Mouse (Mus musculus): ENCODE results near the gene 4931422A03Rik. TPM values are rescaled to one million over a fixed set of nuclear protein-coding genes. Genes with fewer than 3 reads are reported as not detected.
A peak's percentile ranks its signal among the peaks of the same experiment; 100 is the strongest.
"Not testable (repeated sequence)": the region's sequence is repeated elsewhere in the genome, so short reads cannot be mapped to it uniquely, and the experiment has no call there.

Gene 4931422A03Rik
- not detected for total RNA-seq (2021)

DNA sequence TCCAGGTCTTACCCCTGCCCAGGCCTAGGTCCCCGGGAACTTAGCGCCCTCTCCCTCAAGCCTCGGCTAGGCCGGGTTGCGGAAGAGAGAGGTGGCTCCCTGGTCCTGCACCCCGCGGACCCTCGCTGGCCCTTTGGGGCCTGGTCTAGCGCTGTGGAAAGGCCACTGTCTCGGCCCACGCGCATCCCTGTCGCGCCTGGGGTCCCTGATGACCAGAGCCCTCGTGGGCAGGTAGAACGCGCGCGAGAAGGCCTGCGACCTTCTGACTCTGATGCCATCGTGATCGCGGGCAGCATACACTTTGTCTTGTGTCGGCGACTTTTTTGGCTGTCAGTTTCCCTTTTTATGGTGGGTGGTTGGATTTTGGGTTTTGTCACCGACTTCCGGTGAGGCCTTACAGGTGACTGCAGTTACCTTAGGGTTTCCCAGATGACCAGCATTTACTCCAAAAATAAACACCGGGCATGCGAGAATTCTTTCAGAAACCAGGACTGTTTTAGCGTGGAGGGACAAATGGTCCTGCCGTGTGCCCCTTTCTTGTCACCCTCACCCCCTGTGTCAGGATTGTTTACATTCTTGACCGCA is at the start of gene 4931422A03Rik:
TSS of gene 4931422A03Rik (minus strand) at position 223 of the 585 bp plus-strand sequence.
- DNase-seq, result no peak
- intact Hi-C loops (cut with DNase I), result loop anchor here (10.0 kb wide), 1 partner anchor 467 kb away; the partner anchor contains the start of gene Hipk3

DNA sequence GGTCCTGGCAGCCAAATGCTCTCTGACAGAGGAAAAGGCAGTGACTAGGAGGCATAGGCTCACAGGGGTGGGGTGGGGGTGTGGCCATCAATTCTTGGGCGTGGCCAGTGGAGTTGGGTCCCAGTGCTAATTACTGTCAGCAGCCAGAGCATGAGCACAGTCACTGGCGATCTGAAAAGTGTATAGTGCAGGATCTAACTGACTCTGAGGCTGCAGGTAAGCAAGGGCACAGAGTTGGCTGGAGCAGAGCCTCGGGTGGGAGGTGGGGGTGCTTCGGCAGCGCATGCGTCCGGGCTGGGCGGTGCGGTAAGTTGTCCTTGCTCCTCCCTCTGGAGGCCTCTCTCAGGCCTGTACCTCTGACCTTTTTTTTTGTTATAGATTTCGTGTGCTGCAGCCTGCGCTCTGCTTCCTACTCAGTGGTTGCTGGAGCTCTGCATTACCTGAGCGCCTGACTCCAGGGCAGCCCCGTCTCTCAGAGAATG is 41.6 kb upstream of the 4931422A03Rik start, which contains the start of gene Cd59b:
TSS of gene Cd59b (plus strand) at position 146 of the 482 bp plus-strand sequence.
- DNase-seq, result peak; percentile 28 to 44
- intact Hi-C loops (cut with DNase I), result no loop called here

DNA sequence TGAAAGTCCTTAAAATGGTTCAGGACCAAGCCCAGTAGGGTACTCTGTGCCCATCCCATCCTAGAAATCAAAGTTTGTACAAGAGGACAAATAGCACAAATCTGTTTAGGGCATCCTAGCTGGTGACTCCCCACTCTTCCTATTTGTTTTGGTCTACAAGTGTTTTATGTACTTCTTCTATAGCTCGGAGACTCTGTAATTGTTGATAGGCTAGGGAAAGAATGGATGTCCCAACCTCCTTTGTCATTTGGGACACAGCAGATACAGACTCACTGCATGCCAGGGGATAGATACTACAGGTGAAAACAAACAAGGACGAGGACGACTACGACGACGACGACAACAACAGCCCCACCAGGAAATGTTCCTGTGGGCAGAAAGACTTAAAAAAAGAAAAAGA is 40.3 kb upstream of the 4931422A03Rik start, which contains the start of gene Gm10799:
TSS of gene Gm10799 (minus strand) at position 101 of the 400 bp plus-strand sequence.
- intact Hi-C loops (cut with DNase I), result loop anchor here (1.0 kb wide), 1 partner anchor 27 kb away; the partner anchor contains the start of gene Cd59a

DNA sequence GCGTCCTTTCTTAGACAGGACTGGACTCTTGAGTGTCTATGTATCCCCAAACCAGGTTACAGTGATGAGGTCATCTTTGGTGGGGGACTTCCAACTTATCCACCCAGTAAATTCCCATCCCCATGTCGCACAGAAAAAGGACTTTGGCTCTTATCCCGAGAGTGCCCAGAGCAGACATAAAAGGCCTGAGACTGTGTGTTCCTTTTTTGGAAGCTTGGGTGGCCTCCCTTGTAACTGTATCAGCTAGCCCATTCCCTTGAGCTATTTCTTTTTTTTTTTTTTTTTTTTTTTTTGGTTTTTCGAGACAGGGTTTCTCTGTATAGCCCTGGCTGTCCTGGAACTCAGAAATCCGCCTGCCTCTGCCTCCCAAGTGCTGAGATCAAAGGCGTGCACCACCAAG is 37.4 kb upstream of the 4931422A03Rik start, which contains the start of gene Gm10912:
TSS of gene Gm10912 (plus strand) at position 301 of the 400 bp plus-strand sequence.
- DNase-seq; intact Hi-C loops (cut with DNase I): not testable (repeated sequence)

More for the DNA sequence above, 40.3 kb upstream of the 4931422A03Rik start, which contains the start of gene Gm10799:
- DNase-seq, result not testable (repeated sequence)

DNA sequence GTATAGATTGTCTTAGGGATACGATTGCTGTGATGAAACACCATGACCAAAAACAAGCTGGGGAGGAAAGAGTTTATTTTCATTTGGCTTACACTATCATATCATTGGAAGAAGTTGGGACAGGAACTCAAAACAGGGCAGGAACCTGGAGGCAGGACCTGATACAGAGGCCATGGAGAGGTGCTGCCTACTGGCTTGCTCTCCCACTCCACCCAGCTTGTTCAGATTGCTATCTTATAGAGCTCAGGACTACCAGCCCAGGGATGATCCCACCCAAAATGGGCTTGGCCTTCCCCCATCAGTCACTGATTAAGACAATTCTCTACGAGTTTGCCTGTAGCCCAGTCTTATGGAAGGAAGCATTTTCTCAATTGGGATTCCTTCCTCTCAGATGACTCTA is 36.0 kb upstream of the 4931422A03Rik start:
- intact Hi-C loops (cut with DNase I), result no loop called here
- no peak for DNase-seq

DNA sequence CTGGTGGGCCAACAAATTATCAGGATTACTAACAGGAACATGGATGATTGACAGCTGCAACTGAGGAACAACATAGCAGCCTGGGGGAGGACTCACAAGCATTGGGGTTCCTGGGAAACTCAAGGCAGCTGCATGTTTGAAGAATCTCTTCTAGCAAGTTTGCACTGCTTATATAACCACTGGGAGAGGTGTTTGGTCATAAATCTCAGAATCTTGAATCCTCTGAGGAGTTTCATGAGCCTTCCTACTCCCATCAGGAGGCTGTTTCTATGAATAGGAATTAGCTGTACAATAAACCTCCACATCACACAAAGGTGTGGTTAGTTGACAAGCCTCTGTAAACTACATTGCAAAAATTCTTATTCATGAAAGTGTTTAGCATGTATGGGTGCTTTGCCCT is 34.5 kb upstream of the 4931422A03Rik start:
- no peak for DNase-seq
- intact Hi-C loops (cut with DNase I), result no loop called here

DNA sequence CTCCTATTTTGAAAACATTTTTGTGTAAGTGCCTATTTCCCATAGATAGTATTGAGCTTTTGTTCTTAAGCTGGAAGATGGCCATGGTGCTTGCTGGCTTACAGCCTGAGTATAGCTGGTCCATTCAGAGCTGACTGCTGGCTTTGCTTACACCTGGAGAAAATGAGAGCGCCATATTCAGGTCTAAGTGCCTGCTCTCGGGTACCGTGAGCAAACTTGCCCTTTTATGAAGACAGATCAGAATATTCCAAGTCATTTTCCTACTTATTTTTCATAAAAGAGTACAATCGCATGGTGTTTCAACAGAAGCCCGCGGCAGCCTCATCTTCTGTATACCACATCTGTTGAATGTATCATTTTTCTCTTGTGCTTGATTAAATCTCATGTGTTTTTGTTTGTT is 32.8 kb upstream of the 4931422A03Rik start:
- DNase-seq, result no peak
- intact Hi-C loops (cut with DNase I), result no loop called here

DNA sequence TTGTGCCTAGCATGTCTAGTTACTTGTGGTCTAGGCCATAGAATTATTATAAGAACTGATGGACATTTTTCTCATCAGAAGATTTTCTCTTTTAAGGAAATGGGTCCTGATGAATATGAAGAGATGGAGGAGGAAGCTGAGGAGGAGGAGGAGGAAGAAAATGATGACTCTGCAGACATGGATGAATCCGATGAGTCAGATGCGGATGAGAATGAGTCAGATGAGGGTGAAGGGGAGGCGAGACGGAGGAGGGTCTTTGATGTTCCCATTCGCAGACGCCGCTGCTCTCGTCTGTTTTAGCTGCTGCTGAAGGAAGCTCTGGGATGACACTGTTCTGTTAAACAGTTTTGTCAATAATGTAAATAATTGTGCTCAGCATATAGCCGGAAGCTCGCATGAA is 31.6 kb upstream of the 4931422A03Rik start:
- no peak for DNase-seq
- intact Hi-C loops (cut with DNase I), result no loop called here

DNA sequence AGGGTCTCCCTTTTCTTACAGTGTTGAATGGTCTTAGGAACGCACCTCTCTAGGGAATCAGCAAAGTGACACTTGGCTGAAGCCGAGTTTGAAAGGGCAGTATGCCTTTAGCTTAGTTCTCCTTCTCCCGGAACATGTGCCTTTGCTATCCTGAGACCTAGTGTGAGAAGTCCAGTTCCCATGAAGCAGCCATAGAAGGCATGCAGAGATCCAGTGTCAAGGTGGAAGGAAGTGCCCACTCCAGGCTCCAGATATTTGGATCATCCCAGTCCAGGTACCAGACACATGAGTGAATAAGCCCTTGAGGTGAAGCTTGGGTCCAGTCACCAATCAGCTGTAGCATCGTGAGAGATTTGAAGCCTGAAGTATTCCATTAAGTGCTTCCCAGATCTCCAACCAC is 30.8 kb upstream of the 4931422A03Rik start:
- intact Hi-C loops (cut with DNase I), result no loop called here
- DNase-seq, result no peak

DNA sequence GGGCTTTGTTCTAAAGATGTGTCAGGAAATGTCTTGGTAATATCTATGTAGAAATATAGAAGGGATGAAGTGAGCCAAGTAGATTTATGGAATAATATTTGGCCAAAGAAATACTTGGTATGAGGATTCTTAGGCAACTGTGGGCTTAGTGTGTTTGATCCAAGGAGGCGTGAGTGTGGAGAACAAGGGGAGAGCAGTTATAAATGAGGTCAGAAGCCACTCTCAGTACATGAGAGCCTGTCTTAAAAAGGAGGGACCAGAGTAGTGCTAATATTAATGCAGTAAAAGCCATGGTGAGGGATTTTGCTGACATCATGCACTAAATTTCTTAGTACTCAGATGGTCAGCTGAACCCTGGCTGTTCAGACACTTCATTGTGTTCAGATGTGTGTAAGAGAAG is 30.2 kb upstream of the 4931422A03Rik start:
- intact Hi-C loops (cut with DNase I), result no loop called here
- no peak for DNase-seq

DNA sequence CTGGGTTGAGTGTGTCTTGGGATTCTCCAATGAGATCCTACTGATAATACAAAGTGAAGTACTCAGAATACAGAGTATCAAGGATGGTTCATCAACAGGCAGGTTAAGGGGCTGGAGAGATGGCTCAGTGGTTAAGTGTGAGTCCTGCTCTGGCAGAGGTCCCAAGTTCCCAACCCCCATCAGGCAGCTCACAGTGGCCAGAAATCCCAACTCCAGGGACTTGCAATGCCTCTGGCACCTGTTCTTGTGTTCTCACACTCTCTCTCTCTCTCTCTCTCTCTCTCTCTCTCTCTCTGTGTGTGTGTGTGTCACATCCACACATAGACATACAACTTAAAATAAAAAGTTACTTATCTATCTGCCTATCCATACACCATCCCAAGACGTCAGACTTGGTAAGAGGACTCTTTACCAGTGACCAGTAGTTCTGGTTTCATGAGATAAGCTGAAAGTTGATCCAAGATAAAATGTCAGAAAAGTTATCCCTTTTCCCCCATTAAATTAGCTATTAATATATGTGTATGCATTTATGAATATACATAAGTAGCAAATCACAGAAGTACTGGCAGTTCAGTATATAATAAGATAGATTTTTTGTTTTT is 16.4 kb upstream of the 4931422A03Rik start:
- no peak for DNase-seq
- intact Hi-C loops (cut with DNase I), result loop anchor here (5.0 kb wide), 2 partner anchors 78 to 388 kb away; partner anchors contain the start of gene A930018P22Rik

DNA sequence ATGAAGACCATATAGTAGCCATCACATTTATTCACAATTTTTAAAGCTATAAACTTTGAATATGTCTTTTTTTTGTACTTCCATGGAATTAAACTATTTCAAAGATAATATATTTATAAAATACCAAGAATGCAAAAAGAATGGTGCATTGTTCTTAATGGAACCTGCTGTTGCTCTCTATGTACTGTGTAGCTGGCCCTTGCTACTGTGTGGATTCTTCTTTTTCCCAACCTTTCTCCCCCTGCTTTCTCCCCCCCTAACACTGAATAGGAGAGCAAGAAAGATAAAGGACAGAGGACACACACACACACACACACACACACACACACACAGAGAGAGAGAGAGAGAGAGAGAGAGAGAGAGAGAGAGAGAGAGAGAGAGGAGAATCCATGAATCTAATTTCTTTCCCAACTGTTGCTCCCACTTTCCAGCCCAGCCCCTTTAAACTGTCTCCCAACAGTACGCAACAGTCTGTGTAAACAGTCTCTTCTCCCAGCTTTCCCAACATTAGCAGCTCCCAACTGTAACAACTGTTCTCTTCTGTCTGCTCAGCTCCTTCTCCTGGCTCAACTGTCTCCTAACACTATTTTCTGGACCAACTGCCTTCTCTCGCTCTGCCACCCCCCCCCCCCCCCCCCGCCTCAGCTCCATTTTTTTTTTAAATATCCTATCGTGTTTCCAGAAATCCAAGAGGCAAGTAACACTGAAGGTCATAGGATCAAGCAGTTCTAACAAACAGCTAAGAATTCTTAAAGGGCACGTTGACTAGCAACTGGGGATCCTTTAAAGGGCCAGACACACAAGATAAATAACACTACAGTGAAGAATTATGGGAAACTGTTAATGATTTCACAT is 15.7 kb upstream of the 4931422A03Rik start:
- intact Hi-C loops (cut with DNase I), result loop anchor here (5.0 kb wide), 2 partner anchors 78 to 388 kb away; partner anchors contain the start of gene A930018P22Rik
- DNase-seq, result no peak

DNA sequence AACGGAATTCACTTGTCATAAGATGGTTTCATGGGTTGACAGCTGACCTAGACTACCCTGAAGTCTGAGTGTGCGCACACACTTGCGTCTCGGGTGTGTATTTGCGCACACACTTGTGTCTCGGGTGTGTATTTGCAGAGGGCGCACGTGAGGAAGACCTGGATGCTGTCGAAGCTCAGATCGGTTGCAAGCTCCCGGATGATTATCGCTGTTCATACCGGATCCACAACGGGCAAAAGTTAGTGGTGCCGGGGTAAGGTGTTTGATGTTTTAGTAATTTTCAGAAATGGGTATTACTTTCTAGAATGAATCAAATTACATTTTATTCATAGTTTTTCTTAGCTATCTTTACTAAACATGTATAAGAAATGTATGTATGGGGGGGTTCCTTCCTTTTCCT is 14.6 kb upstream of the 4931422A03Rik start:
- intact Hi-C loops (cut with DNase I), result loop anchor here (5.0 kb wide), 2 partner anchors 80 to 390 kb away; partner anchors contain the start of gene A930018P22Rik
- no peak for DNase-seq

DNA sequence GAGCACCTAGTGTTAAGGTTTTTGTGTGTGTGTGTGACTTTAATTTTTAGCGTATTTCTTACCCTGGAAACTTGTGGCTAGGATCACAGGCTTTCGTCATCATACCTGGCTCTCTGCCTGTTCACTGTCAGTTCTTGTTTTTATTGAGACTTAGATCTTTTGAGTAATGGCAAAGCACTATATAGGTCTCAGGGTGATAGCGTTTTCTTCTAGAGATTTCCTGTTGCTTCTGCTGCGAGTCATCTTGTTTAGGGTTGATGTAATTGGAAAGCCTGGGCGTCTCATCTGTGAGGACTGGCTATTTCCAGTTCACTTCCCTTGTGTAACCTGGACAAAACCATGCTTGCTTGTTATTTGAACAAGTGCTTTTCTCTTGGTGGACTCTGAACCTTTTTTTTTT is 13.5 kb upstream of the 4931422A03Rik start:
- intact Hi-C loops (cut with DNase I), result loop anchor here (5.0 kb wide), 2 partner anchors 81 to 391 kb away; partner anchors contain the start of gene A930018P22Rik
- DNase-seq, result no peak

DNA sequence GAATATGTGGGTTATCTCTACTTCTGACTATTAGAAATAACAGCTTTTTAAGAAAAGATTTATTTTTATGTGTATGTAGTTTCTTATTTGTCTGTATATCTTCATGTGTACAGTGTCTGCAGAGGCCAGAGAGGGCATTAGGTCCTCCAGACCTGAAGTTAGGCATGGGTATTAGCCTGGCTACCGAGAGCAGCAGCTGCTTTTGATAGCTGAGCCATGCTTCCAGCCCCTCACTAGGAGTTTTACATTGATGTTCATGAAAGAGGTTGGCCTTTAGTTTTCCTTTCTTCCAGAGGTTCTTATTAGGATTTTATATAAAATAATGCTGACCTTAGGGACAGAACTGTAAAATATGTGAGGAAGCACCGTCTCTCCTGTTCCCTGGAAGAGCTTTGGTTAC is 10.1 kb upstream of the 4931422A03Rik start:
- DNase-seq, result no peak
- intact Hi-C loops (cut with DNase I), result loop anchor here (10.0 kb wide), 1 partner anchor 547 kb away; no protein-coding TSS in a partner anchor

DNA sequence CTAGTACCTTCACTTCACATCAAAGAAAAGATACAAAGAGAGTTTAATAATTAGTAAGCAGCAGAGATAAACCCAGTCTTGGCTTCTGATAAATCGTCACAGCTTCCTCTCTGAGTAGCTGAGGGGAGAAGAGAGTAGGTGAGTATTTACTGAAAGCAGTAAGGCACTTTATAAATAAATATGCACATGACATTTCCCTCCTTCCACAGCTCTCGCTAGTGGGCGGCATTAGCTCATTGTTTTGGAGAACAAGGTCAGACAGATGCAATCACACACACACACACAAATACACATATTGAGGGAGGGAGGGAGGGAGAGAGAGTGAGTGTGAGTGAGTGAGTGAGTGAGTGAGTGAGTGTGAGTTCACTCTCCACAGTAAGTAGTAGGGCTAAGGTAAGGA is 8.2 kb upstream of the 4931422A03Rik start:
- intact Hi-C loops (cut with DNase I), result loop anchor here (10.0 kb wide), 1 partner anchor 548 kb away; no protein-coding TSS in a partner anchor
- no peak for DNase-seq

DNA sequence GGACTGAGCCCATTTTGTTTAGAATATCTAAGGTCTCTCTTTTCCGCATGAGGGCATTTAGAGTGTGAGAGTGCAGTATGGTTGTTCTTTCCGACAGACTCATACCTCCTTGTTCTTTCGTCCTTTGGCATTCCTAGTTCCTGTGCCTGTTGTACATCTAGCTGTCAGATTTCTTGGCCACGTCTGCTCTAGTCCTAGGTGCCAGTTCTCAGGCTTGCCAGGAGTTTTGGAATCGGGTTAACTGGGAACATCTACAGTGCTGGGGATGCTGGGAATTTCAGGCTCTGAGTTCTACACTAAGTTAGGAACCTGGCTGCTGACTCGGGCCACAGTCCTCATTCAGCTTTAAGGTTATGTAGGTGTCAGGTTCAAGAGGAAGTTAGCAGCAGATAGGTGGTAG is 7.4 kb upstream of the 4931422A03Rik start:
- intact Hi-C loops (cut with DNase I), result loop anchor here (2.0 to 10.0 kb wide), 2 partner anchors 61 to 549 kb away; no protein-coding TSS in a partner anchor

DNA sequence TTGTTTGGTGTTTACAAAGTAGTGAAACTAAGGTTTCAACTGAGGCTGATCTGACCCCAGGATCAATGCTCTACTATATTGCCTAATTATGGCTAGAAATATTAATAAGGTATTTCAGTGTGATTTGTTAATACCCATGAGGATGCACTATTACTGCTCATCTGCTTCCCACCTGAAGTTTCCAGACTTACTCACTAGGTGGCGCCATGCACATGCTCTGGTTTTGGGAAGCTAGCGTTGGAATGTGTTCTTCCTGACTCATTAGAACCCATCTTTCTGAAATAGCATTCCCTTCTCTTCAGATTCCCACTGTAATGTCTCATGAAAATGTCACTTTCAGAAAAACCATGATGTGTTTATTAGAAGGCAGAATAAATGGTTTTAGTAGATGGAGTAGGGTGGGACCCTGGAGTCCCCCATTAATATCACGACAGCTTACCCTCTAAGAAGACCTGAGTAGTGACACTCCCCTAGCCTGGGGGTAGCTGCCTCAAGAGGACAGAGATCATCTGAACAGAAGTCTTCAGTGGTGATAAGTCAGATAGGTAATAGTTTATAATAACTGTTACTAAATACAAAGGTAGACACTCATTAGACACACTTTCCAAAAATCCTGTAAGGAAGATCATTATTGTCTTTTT is 6.8 kb upstream of the 4931422A03Rik start:
- intact Hi-C loops (cut with DNase I), result loop anchor here (2.0 to 10.0 kb wide), 2 partner anchors 62 to 550 kb away; no protein-coding TSS in a partner anchor

More for the DNA sequence above, 7.4 kb upstream of the 4931422A03Rik start:
- peak; percentile 14 to 30 for DNase-seq

DNA sequence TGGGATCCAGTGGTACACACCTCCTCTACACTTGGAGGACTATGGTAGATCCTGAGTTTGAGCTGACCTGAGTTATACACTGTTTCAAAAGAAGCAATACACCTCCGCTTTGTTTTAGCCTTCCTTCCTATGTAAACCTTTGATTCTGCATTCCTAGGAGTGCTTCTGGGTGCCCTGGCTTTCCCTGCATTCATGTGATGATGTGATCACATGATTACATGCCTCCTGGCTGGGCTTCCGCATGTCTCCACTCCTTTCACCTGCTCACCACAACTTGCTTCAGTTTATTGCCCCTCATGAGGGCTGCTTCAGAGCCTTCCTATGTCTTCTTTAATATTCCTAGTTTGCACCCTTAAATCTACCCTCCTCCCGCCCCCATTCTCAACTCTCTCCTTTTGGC is 3.9 kb upstream of the 4931422A03Rik start:
- intact Hi-C loops (cut with DNase I), result loop anchor here (10.0 kb wide), 1 partner anchor 553 kb away; no protein-coding TSS in a partner anchor
- no peak for DNase-seq

More for the DNA sequence above, 6.8 kb upstream of the 4931422A03Rik start:
- peak; percentile 65 to 70 for DNase-seq
